Mouse (Mus musculus): Measurements from ENCODE around the gene Mtfr2. TPM values are rescaled to one million over a fixed set of nuclear protein-coding genes. Genes with fewer than 3 reads are reported as not detected.

The Mtfr2 gene
- total RNA-seq, 2 experiments from 2014 or later = 0.66 to 1.4 TPM

DNA sequence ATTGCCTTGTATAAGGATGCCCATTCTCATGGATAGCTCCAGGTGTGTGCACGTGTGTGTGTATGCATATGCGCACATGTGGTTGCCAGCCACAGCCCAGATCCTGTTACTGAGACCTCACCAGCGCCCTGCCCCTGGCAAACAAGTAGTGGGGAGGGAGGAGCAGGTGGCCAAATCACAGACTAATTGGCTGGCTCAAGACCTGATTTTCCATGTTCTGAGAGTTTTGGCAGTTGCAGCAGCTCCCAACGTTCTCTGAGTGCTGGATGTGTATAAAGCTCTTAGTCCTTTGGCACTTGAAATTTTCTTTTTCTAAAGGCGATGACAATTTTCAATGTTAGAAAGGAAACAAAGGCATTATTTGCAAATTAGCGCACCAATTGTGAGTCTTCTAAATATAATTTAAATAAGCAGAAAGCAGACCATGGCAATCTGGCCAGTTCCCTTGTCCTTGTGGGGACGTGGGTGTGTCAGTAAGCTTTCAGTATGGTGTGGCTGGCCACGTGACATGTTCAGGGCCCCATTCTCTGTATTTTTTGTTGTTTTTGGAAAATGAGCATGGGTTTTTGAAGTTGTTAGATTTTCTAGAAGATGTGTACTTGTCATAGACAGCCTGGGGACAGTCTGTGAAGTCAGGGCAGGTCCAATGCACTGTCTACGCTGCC is 31.6 kb downstream of the Mtfr2 start:
- DNase-seq = no peak

DNA sequence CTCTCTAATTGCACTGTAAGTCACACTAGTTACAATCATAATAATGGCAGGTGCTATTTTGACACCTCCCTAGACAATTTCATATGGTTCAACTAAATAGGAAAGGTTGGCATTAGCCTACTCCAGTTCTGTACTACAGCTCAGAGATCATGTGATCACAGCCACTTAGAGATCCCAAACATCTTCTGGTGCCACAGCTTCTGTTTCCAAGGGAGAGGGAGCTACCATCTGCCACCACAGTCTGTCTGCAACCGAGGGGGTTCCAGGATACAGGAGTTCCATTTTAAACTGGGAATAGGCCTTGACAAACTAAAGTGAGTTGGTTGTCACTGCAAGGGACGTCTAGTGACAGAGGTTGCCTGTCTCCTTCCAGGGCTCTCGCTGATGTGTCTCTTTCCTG is 33.2 kb downstream of the Mtfr2 start:
- no peak for DNase-seq

DNA sequence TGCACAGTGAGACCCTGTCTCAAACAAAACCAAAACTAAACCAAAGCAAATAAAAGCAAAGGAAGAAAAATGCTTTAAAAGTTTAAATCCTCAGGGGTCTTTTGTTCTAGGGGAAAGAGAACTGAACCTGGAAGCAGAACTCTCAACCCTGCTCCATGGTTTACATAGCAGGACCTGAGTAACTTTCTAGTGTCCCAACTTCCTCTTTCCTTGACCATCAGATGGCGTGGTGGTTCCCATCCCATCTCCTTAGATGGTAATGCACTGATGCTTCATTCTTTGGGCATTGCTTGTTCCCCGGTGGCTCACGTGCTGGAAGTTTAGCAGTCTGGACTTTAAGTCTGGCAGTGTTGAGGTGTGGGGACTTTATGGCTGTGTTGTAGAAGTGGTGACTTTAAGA is 33.8 kb downstream of the Mtfr2 start:
- no peak for DNase-seq

DNA sequence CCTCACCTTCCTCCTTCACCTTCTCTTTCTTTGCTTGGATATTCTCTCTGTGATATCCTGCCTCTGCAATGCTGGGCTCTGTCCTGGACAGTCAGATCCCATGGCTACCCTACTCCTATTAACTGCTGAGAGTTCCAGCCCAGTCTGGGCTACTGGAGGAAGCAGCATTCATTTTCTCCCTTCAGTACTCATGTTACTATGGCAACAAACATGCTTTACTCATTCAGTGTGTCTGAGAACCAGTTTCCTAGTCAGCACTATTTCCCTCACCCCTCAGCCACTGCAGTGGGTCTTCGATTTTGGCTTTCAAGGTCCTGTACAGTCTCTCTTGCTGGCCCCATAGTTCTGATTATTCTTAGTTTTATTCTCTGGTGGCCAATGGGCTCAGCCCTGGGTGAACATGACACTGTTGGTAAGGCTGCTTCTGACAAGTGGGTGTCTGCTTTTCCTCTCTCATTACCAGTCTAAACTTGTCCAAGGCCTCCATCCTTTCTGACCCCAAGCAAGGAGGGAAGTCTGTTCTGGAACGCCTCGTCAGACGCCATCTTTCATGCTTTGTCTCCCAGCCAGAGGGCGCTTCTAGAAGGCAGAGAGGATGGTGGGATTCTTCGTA is 35.3 kb downstream of the Mtfr2 start:
- DNase-seq = no peak

DNA sequence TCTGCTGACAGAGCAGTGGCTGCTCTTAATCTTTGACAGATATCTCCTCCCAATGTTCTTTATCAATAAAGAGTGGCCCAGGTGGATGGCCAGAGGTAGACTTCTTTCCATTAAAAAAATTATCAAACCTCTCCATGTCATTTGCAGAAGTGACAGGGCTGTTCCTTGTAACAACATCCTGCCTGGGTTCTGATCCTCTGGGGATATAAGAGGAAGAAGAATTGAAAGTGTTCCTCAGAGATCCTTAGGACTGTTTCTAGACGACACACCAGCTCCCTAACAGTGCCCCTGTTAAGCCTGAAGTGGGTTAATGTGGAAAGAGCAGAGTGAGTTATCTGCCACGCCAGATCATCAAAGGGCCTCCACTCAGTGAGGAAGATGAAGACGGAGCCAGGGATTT is 43.0 kb downstream of the Mtfr2 start:
- DNase-seq = no peak

DNA sequence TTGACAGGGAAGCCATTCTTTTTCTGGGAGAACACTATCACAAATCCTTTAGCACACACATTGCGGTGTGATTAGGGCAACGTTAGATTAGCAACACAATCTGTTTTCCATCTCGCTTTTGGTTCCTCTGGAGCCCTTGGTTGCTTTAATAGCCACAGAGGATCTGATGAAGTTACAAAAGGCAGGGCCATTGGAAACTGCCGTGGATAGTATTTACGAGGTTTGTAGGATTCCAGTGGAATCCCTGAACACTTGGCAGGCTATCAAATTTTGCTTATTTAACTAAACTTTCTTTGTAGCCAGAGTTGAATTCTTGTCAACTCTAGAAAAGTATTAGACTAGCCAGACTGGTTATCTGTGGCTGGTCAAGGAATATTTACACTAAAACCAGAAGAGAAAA is 47.2 kb downstream of the Mtfr2 start:
- DNase-seq = no peak

DNA sequence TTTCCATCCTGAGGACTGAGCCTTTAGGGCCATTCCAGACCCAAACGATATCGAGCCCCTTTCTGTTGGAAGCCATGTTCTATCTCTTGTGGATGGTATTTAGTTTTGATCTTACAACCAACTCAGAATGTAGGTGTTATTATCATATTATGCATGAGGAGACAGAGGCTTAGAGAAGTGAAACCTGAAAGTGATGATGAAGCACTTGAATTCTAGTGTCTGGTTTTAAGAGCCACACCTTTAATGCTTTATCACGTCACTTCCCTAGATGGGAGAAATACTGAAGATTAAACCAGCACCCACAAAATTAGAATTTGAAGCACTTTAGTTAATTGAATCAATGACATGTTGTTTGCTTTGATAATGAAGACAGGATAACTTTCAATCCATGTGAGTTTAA is 48.2 kb downstream of the Mtfr2 start:
- DNase-seq = no peak

DNA sequence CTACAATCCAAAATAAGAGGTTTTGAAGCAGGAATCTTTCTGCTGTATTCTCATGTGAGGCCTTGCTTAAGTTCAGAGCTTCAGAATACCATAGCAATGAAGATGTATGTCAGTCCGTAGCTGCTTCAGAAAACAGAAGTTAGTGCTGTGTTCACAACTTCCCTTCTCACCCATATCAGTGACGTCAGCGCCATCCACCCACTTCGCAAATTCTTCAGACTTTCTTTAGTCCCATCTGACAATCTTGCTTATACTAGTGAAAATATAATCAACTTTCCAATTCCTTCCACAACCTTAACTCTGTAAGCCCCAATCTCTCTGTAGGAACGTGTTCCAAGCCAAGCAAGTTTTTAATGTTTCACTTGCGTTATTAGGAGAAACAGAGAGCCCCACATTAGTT is 50.7 kb downstream of the Mtfr2 start:
- no peak for DNase-seq

DNA sequence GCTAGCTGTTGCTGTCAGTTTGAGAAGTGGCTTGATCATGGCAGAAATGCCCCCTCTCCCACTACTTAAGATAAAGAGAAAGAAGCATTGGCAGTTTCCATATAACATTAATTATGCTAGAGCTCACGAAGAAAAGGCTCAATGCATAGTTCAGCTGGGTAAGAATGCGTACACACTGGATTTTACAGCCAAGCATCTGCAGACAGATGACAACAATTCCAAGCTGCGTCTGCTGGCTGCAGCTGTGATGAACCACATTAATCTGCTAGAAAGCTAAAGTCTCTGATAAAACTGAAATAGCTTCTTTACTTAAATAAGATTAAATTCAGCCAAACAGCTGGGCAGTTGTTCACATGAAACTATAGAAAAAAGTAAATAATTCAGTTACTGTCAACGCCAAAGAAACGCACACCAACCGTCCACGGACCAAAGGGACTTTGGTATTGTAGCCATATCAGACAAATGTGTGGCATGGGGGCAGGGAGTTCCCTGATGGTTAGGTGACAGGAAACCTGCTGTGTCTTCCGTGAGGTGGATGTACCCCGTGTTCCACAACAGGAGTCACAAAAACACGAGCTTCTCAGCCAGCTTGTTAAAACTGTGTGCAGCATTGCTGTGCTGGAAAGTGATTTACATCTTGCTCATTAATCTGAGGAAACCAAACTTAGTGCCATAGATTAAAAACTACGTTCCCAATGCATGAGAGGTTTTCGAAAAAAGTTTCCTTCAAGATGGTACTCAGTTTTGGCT is 51.2 kb downstream of the Mtfr2 start:
- DNase-seq = no peak

DNA sequence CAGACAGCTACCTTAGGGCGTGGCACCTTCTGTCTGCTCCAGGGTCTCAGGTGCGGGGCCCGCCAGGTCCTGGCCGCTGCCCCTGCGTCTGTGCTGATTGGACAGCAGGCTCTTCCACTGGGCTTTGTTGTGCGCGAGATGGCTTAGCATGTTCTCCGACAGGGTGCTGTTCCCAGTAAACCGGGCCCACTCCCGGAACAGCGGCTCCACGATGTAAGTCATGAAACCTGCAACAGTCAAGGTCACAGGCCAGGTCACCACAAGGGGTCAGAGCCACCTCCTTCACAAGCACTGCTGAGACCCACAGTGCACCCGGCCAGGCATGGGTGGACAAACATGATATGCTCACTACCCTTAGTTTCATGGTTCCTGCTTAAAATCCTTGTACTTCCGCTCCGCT is 52.8 kb downstream of the Mtfr2 start:
- DNase-seq = no peak

DNA sequence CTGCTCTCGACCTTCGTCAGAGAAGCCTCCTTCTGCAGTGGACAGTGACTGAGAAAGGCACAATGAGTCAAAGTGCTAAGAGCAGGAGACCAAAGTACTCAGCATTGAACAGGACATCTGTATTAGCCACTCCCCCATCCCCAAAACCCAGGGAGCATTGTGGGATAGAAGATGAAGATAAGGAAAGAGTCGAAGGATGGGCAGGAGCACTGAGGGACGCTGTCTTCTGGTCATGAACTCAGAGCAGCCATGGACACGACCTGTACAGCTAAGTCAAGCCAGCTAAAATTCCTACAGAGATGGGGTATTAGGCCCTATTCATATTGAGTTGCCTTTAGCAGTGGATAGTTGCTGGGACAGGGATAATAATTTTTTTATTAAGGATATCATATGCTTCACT is 55.4 kb downstream of the Mtfr2 start:
- DNase-seq = no peak

DNA sequence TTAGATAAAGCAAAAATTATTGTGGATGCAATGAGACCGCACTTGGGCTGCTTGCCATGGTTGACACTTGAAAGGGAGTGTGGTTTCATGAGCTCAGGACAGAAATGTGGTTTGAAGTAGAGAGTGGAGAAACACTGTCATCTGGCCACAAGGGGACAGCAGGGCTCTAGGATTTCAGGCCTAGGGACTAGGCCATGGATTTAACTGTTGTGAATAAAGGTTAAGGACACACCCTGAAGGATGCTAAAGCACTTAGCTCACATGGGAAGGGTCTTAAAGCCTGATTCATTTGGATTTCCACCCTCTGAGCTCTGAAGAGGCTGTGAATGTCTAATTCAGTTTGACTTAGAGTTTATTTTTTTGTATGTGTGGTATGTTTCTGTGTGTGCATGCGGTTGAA is 57.9 kb downstream of the Mtfr2 start:
- peak; percentile 49 to 50 for DNase-seq

DNA sequence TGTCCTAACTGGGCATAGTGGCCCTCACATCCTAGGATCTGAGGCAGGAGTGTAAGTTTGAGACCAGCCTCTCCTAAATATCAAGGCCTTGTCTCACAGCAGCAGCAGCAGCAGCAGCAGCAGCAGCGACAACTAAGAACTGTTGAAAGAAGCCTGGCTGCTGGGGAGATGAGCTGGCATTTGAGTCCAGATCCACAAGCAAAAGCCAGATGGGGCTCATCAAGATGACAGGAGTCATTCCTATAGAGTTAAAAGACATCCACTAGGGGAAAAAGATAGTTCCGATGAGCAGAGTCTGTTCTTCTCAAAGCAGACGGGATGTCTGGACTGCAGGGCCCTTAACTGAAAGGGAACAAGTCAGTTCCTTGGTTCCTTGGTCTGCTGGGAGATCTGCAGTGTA is 60.8 kb downstream of the Mtfr2 start:
- no peak for DNase-seq

DNA sequence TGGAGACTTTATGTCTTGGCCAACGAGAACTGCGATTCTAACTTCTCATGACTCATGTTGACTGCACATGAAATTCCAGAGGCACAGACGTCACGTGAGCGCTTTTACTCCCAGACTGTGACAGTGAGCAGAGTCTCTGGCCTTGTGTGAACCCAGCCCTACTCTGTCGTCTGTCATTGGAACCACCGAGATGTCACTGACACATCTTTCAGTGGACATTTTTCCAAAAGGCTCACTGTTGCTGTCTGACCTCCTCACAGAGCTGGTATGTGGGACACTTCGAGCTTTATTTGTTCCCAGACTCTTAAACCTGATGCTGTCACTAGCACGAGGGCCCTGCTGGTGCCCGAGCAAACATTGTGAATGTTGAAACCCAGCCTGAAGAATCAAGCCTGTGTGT is 61.6 kb downstream of the Mtfr2 start:
- peak; percentile 40 to 56 for DNase-seq

Other genes starting within 250 kb of the Mtfr2 start
- 10 to 100 TPM; 15.1 to 17.9 TPM for gene Map7, start 199.3 kb upstream of the Mtfr2 start, total RNA-seq (2021)
- 100 to 1,000 TPM in 1 of 2 experiments, 10 to 100 TPM in 1; 99.1 to 112 TPM for gene Bclaf1, start 35.3 kb upstream of the Mtfr2 start, total RNA-seq (2021)